Mouse (Mus musculus) spleen, adult 12 weeks (tissue): Measurements from ENCODE around the gene Adat1.
"Not testable (repeated sequence)": the region's sequence is repeated elsewhere in the genome, so short reads cannot be mapped to it uniquely, and the experiment has no call there.

ENCODE experiments used
- DNase-seq: peaks from one replicate; pipeline ENCODE4 v3.0.0; 2022; ENCODE audit warnings: low spot score

Adat1 gene

GRCm38 (mm10) chr8:111938076-111938985 is 53.8 kb downstream of the Adat1 start:
- DNase-seq: not testable (repeated sequence)

DNA sequence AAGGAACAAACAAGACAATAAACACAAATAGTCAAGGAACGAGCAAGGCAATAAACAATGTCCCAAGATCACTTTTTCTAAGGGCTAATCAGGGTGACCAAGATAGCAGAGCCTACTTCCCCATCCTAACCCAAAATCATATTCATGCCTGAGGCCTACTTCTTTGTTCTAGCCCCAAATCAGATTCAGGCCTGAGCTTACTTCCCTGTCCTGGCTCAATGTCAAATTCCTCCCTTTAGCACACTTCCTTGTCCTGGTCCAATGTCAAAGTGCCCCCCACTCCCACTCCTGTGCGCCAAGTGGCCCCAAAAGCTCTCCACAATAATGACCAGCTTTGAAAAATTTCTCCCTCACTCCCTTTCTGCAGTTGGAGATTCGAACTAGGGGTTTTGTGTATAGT is 54.9 kb downstream of the Adat1 start:
- DNase-seq: no peak

GRCm38 (mm10) chr8:111934201-111934600 is 57.9 kb downstream of the Adat1 start:
- DNase-seq: no peak

GRCm38 (mm10) chr8:111933348-111934076 is 58.6 kb downstream of the Adat1 start, which contains the start of gene Tmem231:
Gene Tmem231 (minus strand): TSS chr8:111933881.
- DNase-seq: peak; percentile 84

DNA sequence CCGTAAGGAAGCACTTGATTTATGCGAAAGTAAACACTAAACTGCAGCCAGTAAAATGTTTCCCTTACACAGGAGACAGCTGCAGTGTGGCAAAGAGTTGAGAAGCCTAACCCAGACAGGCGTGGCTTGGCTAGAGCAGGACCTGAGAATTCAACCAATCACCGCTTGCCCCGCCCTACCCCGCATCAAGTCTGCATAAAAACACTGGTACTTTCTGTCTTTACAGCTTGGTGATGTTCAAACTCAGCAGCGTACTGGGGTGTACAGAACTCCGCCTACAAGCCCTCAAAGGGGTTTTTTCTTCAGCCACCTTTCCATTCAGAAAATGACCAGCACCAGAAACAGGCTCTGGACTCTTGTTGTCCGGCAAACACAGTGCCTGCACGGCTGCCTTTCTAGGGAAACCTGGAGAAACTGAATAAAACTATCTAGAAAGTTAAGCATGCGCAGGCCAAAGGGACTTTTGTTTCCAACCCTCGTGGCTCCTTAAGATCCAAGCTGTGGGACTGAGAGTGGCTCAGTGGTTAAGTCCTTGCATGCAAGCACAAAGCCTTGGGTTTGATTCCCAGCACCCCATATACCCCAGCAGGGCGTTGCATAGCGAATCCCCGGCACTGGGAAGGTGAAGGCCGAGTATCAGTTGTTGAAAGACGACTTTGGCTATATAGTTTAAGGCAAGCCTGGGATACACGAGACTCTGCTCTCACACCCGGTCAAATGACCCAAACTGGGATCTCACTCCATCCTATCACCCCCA is 59.3 kb downstream of the Adat1 start:
- DNase-seq: peak; percentile 71

GRCm38 (mm10) chr8:111931721-111932120 is 60.4 kb downstream of the Adat1 start:
- no peak for DNase-seq

- DNase-seq: peak; percentile 31
Observed at GRCm38 (mm10) chr8:111929648-111930344, 62.3 kb downstream of the Adat1 start.

DNA sequence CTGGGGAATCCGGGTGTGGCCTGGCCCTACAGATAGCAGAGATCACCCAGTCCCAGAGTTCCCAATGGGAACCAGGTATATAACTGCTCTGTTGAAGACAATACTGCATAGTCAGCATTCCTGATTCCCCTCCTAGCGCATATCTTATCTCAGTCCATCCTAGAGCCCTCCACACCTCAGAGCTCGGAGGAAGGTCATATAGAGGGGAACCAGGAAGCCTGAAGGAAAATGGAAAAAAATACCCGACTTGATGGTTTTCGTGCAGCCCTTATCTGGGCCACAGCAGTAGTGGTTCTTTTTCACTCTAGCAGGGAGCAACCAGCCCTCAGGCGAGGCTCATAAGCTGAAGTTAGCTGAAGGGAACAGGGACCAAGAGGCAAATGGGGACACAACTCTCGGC is 67.1 kb downstream of the Adat1 start:
- no peak for DNase-seq

DNA sequence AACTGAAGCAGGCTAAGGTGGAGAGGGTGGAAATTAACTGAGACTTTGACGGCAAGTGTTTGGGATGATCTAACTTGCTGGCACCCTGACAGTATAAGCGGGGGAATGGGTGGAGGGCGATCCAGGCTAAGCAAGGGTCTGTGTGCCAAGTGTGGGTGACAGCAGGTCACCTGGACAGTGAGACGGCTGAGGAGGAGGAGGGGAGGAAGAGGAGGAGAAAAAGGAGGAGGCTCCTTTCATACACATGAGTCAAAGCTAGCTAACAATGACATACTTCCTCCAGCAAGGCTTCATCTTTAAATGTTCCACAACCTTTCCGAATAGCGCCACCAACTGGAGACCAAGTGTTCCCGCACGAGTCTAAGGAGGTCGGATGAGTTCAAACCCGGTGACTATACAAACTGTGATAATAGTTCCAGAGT is 68.7 kb downstream of the Adat1 start:
- DNase-seq: no peak

- DNase-seq: no peak
Observed at GRCm38 (mm10) chr8:111920971-111921370, 71.1 kb downstream of the Adat1 start.

DNA sequence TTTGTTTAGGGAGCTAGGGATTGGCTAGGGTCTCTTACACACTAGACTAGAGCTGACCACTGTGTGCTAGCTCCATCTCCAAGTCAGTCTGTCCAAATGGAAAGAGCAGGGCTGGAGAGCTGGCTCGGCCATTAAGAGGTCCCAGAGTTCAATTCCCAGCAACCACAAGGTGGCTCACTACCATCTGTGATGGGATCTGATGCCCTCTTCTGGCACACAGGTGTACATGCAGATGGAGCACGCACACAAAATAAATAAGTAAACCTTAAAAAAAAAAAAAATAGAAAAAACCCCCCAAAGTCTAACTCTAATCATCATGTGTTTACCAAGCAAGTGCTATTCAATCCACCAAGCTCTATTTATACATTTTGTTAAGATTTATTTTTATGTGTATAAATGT is 72.4 kb downstream of the Adat1 start:
- DNase-seq: no peak
